Mouse (Mus musculus): ENCODE results near the gene Adipor2. TPM values are rescaled to one million over a fixed set of nuclear protein-coding genes. Genes with fewer than 3 reads are reported as not detected.

Gene Adipor2
- polyA plus RNA-seq, 1 experiment from 2014 or later = 15.4 TPM

DNA sequence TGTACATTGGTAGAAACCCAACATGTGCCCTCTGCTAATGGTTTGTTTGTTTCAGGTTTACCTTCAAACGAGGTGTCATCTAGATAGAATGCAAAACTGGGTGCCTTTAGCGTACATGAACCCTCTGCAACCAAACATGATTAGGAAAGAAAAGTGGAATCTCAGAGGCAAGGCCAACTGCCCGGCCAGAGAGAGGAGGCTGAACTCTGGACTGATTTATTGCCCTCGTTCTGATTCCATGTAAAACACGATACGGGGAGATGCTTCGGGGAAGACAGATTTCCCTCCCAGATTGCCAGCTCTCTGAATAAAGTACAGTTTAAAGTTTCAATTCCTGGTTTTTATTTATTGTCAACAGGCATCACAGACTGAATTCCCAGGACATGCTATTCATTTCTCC, 12.2 kb downstream of the Adipor2 start:
- no peak overlapping the region for H3K4me3 ChIP-seq (ENCODE audit: low read depth, low read length)
- no peaks in the 10 kb centered on the region for H3K4me1 ChIP-seq (ENCODE audit: control insufficient read depth, insufficient read depth, low read length)
- no peaks in the 10 kb centered on the region for H3K36me3 ChIP-seq (replicated peaks; ENCODE audit: control insufficient read depth, insufficient read depth, low read depth, low read length)
- no peaks in the 10 kb centered on the region for H3K9me3 ChIP-seq (replicated peaks; ENCODE audit: control insufficient read depth, low read length)
- 90% methylated on average over 7 of the region's 7 CpGs for WGBS
- H3K27ac ChIP-seq (replicated peaks; ENCODE audit: low read depth, low read length) = no peak overlapping the region
- no peaks in the 10 kb centered on the region for H3K27me3 ChIP-seq (ENCODE audit: control insufficient read depth, insufficient read depth, low read length)
- DNase-seq (ENCODE audit: low spot score) = no peak
- H3K9ac ChIP-seq (replicated peaks; ENCODE audit: low read length) = no peak overlapping the region
- H3K4me2 ChIP-seq (ENCODE audit: low read depth, low read length) = no peak overlapping the region
- no peak for ATAC-seq (replicated peaks; ENCODE audit: insufficient number of reproducible peaks, low FRiP score, low TSS enrichment, low read depth)

DNA sequence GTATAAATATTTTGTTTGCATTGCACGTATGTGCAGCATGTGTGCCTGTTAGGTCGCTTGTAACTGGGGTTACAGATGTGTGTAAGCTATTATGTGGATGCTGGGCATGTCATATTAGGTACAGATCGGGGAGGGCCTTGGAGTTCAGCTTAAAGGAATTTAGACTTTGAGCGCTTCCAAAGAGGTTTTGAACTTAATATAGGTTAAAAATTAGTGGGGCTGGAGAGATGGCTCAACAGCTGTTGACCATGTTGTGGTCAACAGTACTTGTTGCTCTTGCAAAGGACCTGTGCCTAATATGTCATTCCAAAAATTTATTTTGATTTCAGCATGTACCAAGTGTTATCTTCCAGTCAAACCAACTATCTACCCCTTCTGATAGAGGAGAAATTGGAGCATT, 12.7 kb downstream of the Adipor2 start:
- Histone ChIP-seq H3K4me1 (ENCODE audit: control insufficient read depth, insufficient read depth, low read length) (no peaks in the 10 kb centered on the region), H3K4me3 (ENCODE audit: low read depth, low read length) (no peak overlapping the region)
- WGBS = 79% methylated on average over 4 of the region's 4 CpGs

DNA sequence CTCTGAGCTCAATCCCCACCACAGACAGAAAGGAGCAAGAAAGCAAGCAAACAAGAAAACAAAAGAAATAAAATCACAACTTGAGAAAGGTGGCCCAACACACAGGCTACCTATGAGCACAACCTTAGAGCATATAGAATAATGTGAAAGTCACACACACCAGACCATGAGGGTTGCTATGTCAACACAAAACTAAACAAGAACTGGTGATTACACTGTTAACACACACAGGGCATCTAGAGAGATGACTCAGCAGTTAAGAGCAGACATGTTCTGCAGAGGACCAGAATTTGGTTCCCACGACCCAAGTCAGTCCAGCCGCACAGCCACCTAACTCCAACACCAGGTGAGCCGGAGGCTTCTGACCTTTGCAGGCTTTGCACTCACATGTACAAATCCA, 14.5 kb downstream of the Adipor2 start:
- Histone ChIP-seq H3K27me3 (ENCODE audit: control insufficient read depth, insufficient read depth, low read length) (no peaks in the 10 kb centered on the region), H3K36me3 (replicated peaks; ENCODE audit: control insufficient read depth, insufficient read depth, low read depth, low read length) (no peaks in the 10 kb centered on the region), H3K4me1 (ENCODE audit: control insufficient read depth, insufficient read depth, low read length) (no peaks in the 10 kb centered on the region), H3K27ac (replicated peaks; ENCODE audit: low read depth, low read length) (no peak overlapping the region), H3K9me3 (replicated peaks; ENCODE audit: control insufficient read depth, low read length) (no peaks in the 10 kb centered on the region), H3K9ac (replicated peaks; ENCODE audit: low read length) (no peak overlapping the region), H3K4me3 (ENCODE audit: low read depth, low read length) (no peak overlapping the region), H3K4me2 (ENCODE audit: low read depth, low read length) (no peak overlapping the region)
- ATAC-seq (replicated peaks; ENCODE audit: insufficient number of reproducible peaks, low FRiP score, low TSS enrichment, low read depth) (no peak), DNase-seq (ENCODE audit: low spot score) (no peak)
- 87% methylated on average over 3 of the region's 3 CpGs for WGBS

More for the DNA sequence above, 12.7 kb downstream of the Adipor2 start:
- DNase-seq (ENCODE audit: low spot score) (no peak), ATAC-seq (replicated peaks; ENCODE audit: insufficient number of reproducible peaks, low FRiP score, low TSS enrichment, low read depth) (no peak)
- no peak overlapping the region for H3K27ac ChIP-seq (replicated peaks; ENCODE audit: low read depth, low read length)
- no peak overlapping the region for H3K9ac ChIP-seq (replicated peaks; ENCODE audit: low read length)
- no peaks in the 10 kb centered on the region for H3K36me3 ChIP-seq (replicated peaks; ENCODE audit: control insufficient read depth, insufficient read depth, low read depth, low read length)
- no peak overlapping the region for H3K4me2 ChIP-seq (ENCODE audit: low read depth, low read length)
- H3K9me3 ChIP-seq (replicated peaks; ENCODE audit: control insufficient read depth, low read length) = no peaks in the 10 kb centered on the region
- H3K27me3 ChIP-seq (ENCODE audit: control insufficient read depth, insufficient read depth, low read length) = no peaks in the 10 kb centered on the region

DNA sequence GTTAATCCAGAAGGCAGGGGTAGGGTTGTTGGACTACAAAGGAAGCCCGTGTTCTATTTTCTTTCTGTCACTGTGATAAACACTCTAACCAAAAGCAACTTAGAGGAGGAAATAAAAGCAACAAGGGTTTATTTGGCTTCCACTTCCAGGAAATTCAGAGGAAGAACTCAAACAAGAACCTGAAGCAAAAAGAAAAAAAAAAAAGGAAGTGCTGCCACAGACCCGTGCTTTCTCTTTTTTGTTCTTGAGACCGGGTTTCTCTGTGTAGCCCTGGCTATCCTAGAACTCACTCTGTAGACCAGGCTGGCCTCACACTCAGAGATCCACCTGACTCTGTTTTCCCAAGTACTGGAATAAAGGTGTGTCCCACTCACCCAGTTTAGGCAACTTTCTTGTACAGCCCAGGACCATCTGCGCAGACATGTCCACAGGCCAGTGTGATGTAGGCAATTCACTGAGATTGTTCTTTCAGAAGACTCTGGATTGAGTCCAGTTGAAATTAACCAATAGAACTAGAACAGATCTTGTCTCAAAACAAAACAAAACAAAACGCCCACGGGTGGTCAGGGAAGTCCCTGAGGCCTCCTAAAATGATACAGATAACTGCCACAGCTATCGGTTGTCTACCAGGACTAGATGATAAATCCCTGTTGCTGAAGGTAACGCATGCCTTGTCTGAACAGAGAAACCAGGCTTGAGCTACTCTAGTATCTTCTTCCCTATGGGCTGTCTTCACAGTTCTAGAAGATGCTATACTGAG, 15.8 kb downstream of the Adipor2 start:
- WGBS = 90% methylated on average over 8 of the region's 8 CpGs
- Histone ChIP-seq H3K27ac (replicated peaks; ENCODE audit: low read depth, low read length) (no peak overlapping the region), H3K9me3 (replicated peaks; ENCODE audit: control insufficient read depth, low read length) (no peaks in the 10 kb centered on the region), H3K4me3 (ENCODE audit: low read depth, low read length) (no peak overlapping the region), H3K27me3 (ENCODE audit: control insufficient read depth, insufficient read depth, low read length) (no peaks in the 10 kb centered on the region), H3K4me1 (ENCODE audit: control insufficient read depth, insufficient read depth, low read length) (no peaks in the 10 kb centered on the region), H3K36me3 (replicated peaks; ENCODE audit: control insufficient read depth, insufficient read depth, low read depth, low read length) (no peaks in the 10 kb centered on the region), H3K4me2 (ENCODE audit: low read depth, low read length) (no peak overlapping the region), H3K9ac (replicated peaks; ENCODE audit: low read length) (no peak overlapping the region)
- DNase-seq (ENCODE audit: low spot score) (no peak), ATAC-seq (replicated peaks; ENCODE audit: insufficient number of reproducible peaks, low FRiP score, low TSS enrichment, low read depth) (no peak)

DNA sequence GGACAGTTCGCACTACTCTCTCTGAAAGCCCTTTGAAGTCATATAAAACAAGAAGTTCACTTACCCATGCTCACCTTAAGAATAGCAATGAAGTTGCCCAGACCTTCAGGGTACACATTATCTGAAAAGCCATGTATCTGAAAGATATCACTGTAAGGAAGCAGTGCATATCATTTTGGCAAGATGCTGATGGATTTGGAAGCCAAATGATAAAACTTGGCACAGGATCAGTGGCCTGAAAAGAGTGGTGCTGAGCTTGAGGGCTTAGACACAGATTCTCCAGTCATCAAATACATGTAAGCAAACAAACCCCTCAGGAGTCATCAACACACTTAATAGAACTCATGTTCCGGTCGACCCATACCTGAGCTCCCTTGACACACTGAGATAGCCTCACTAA, 16.9 kb downstream of the Adipor2 start:
- Histone ChIP-seq H3K4me1 (ENCODE audit: control insufficient read depth, insufficient read depth, low read length) (no peaks in the 10 kb centered on the region), H3K4me2 (ENCODE audit: low read depth, low read length) (no peak overlapping the region), H3K36me3 (replicated peaks; ENCODE audit: control insufficient read depth, insufficient read depth, low read depth, low read length) (no peaks in the 10 kb centered on the region), H3K4me3 (ENCODE audit: low read depth, low read length) (no peak overlapping the region), H3K9me3 (replicated peaks; ENCODE audit: control insufficient read depth, low read length) (no peaks in the 10 kb centered on the region), H3K9ac (replicated peaks; ENCODE audit: low read length) (no peak overlapping the region), H3K27me3 (ENCODE audit: control insufficient read depth, insufficient read depth, low read length) (no peaks in the 10 kb centered on the region), H3K27ac (replicated peaks; ENCODE audit: low read depth, low read length) (no peak overlapping the region)
- ATAC-seq (replicated peaks; ENCODE audit: insufficient number of reproducible peaks, low FRiP score, low TSS enrichment, low read depth) = no peak
- WGBS = 91% methylated on average over 3 of the region's 3 CpGs
- DNase-seq (ENCODE audit: low spot score) = no peak

DNA sequence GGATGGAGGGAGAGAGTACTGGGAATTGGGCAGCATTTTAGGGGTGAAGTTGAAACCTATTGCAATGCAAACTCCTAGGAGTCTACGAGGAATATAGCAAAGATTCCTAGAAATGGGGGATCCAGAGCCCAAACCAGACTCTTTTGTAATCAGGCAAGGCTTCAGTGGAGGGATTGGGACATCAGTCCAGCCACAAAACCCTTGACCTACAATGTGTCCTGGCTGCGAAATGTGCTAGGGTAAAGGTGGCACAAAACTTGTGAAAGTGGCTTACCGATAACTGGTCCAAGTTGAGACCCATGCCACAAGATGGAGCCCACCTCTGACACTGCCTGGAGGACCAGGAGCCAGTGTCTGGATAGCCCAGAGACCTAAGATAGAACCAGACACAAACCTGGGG, 18.1 kb downstream of the Adipor2 start:
- no peak overlapping the region for H3K9ac ChIP-seq (replicated peaks; ENCODE audit: low read length)
- ATAC-seq (replicated peaks; ENCODE audit: insufficient number of reproducible peaks, low FRiP score, low TSS enrichment, low read depth) (no peak), DNase-seq (ENCODE audit: low spot score) (no peak)
- H3K36me3 ChIP-seq (replicated peaks; ENCODE audit: control insufficient read depth, insufficient read depth, low read depth, low read length) = no peaks in the 10 kb centered on the region
- no peaks in the 10 kb centered on the region for H3K9me3 ChIP-seq (replicated peaks; ENCODE audit: control insufficient read depth, low read length)
- no peaks in the 10 kb centered on the region for H3K27me3 ChIP-seq (ENCODE audit: control insufficient read depth, insufficient read depth, low read length)
- no peak overlapping the region for H3K4me3 ChIP-seq (ENCODE audit: low read depth, low read length)
- H3K4me2 ChIP-seq (ENCODE audit: low read depth, low read length) = no peak overlapping the region
- H3K4me1 ChIP-seq (ENCODE audit: control insufficient read depth, insufficient read depth, low read length) = no peaks in the 10 kb centered on the region
- H3K27ac ChIP-seq (replicated peaks; ENCODE audit: low read depth, low read length) = no peak overlapping the region
- WGBS = 82% methylated on average over 3 of the region's 3 CpGs

DNA sequence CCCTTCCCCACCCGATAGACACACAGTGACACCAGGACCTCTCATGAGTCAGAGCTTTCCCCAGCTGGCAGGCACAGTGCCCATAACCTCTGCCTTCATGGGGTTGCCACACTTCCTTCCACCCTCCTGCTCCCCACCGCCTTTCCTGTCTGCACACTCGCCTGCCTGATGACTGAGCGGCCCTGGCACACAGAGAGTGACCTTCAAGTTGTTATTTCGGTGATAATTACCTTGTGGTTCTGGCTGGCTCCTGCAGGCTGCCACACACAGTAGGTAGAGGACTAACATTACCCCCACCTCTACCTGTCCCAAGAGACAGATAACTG, 21.2 kb downstream of the Adipor2 start:
- H3K4me1 ChIP-seq (ENCODE audit: control insufficient read depth, insufficient read depth, low read length) = no peaks in the 10 kb centered on the region
- no peak overlapping the region for H3K4me3 ChIP-seq (ENCODE audit: low read depth, low read length)
- no peak overlapping the region for H3K27ac ChIP-seq (replicated peaks; ENCODE audit: low read depth, low read length)
- 61% methylated on average over 5 of the region's 5 CpGs for WGBS
- no peaks in the 10 kb centered on the region for H3K27me3 ChIP-seq (ENCODE audit: control insufficient read depth, insufficient read depth, low read length)
- H3K4me2 ChIP-seq (ENCODE audit: low read depth, low read length) = no peak overlapping the region
- H3K36me3 ChIP-seq (replicated peaks; ENCODE audit: control insufficient read depth, insufficient read depth, low read depth, low read length) = no peaks in the 10 kb centered on the region
- no peak overlapping the region for H3K9ac ChIP-seq (replicated peaks; ENCODE audit: low read length)
- H3K9me3 ChIP-seq (replicated peaks; ENCODE audit: control insufficient read depth, low read length) = no peaks in the 10 kb centered on the region
- DNase-seq (ENCODE audit: low spot score) (no peak), ATAC-seq (replicated peaks; ENCODE audit: insufficient number of reproducible peaks, low FRiP score, low TSS enrichment, low read depth) (no peak; the same call in 1 of the 2 replicates)

DNA sequence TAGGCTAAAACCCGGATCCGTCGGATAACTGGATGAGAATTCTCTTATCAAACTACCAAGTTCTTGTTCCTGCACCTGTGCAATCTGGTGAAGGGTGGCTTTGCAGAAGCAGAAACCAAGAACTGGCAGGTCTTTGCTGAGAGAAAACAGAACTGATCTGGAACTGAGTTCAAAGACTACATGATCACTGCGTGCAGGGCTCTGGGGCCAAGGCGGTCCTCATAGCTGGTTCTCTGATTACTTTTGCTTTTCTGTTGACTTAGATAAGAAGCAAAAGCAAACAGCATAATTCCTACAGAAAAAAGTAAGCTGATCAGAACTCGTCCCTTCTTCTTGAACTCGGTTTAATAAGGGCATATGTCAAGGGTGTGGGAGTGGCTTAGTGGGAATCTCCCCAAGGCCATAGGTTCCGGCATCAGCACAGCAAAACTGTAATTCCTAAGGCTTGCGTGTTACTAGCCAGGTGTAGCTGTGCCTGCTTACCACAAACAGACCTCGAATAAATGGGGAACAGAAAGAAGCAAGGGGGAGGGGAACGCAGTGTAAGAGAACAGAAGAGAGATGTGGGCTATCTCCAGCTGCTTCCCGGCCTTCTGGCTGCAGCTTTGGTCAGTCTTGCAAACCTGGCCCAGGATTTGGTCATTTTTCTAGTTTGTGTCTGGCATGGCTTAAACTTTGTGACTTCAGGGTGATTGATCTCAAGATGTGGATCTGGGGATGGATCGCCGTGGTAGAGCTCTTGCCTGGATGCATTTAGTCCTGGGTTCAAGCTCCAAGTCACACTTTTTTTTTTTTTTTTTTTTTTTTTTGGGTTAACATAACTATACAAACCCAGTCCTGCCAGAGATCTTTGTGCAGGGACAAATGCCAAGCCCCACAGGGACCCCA, 21.8 kb downstream of the Adipor2 start:
- WGBS = 83% methylated on average over 14 of the region's 14 CpGs
- no peak overlapping the region for H3K27ac ChIP-seq (replicated peaks; ENCODE audit: low read depth, low read length)
- DNase-seq (ENCODE audit: low spot score) = no peak

More for the DNA sequence above, 21.8 kb downstream of the Adipor2 start:
- ATAC-seq (replicated peaks; ENCODE audit: insufficient number of reproducible peaks, low FRiP score, low TSS enrichment, low read depth) = no peak
- Histone ChIP-seq H3K4me2 (ENCODE audit: low read depth, low read length) (no peak overlapping the region), H3K9ac (replicated peaks; ENCODE audit: low read length) (no peak overlapping the region), H3K4me3 (ENCODE audit: low read depth, low read length) (no peak overlapping the region), H3K27me3 (ENCODE audit: control insufficient read depth, insufficient read depth, low read length) (no peaks in the 10 kb centered on the region), H3K9me3 (replicated peaks; ENCODE audit: control insufficient read depth, low read length) (no peaks in the 10 kb centered on the region), H3K36me3 (replicated peaks; ENCODE audit: control insufficient read depth, insufficient read depth, low read depth, low read length) (no peaks in the 10 kb centered on the region), H3K4me1 (ENCODE audit: control insufficient read depth, insufficient read depth, low read length) (no peaks in the 10 kb centered on the region)
